22 mouse cellular contexts compared by ENCODE assay signal in the genomic region with DNA sequence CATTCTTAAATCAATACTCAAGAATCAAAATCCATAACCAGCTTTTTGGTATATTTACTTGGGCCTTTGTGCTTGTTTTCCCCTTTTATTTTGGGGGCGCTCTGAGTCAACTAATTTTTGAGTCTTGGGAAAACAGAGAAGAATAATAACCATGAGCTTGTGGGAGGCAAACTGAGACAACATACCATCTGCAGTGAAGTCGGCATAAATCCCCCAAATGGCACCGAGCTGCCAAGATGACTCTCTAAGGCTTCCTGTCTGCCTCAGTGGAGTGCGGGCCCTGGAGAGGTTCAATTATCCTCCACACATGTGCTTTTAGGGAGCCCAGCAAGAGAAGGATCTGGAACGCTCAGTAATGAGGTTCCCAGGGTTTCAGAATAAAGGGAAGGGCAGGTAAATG.
"Had no signal": no experiment of that assay in that cellular context is flagged by ENCODE, and none has a peak within 500 bp of the region (broad histone marks: within the 10 kb centered on the region; RNA-seq: fewer than 3 reads in every experiment).

No protein-coding gene starts in this region.

- H3K36me3 ChIP-seq: limb, embryonic 12.5 days; limb, embryonic 15.5 days; midbrain, embryonic 12.5 days; midbrain, embryonic 15.5 days; neural tube, embryonic 12.5 days; neural tube, embryonic 15.5 days; stomach, embryonic 15.5 days had no signal

- H3K9me3 ChIP-seq: limb, embryonic 12.5 days; limb, embryonic 15.5 days; midbrain, embryonic 12.5 days; midbrain, embryonic 15.5 days; neural tube, embryonic 12.5 days; neural tube, embryonic 15.5 days; stomach, embryonic 15.5 days had no signal

- H3K27me3 ChIP-seq: limb, embryonic 12.5 days; midbrain, embryonic 12.5 days; midbrain, embryonic 15.5 days; neural tube, embryonic 12.5 days had no signal

- DNase-seq: kidney, adult 18-20 months; kidney, adult 9 months; kidney, postnatal 14 days; left cerebral cortex, postnatal 4 days; liver, postnatal 0 days; right cerebral cortex, adult 18-20 months; right cerebral cortex, postnatal 14 days; right cerebral cortex, postnatal 4 days; thymus, adult 18-20 months; thymus, postnatal 36 days had no signal

- H3K27ac ChIP-seq: limb, embryonic 12.5 days; limb, embryonic 15.5 days; liver, embryonic 14.5 days; macrophage; midbrain, embryonic 12.5 days; midbrain, embryonic 15.5 days; neural tube, embryonic 12.5 days; neural tube, embryonic 15.5 days; stomach, embryonic 15.5 days had no signal

- H3K4me3 ChIP-seq: limb, embryonic 12.5 days; limb, embryonic 15.5 days; midbrain, embryonic 12.5 days; midbrain, embryonic 15.5 days; neural tube, embryonic 12.5 days; neural tube, embryonic 15.5 days; stomach, embryonic 15.5 days had no signal

- ATAC-seq: liver, postnatal 0 days; lung, postnatal 0 days; midbrain, embryonic 15.5 days had no signal

- H3K4me1 ChIP-seq: limb, embryonic 15.5 days; midbrain, embryonic 12.5 days; midbrain, embryonic 15.5 days; stomach, embryonic 15.5 days had no signal

- H3K9ac ChIP-seq: limb, embryonic 12.5 days; limb, embryonic 15.5 days; liver, embryonic 14.5 days; liver, postnatal 0 days; lung, embryonic 14.5 days; midbrain, embryonic 12.5 days; midbrain, embryonic 15.5 days; neural tube, embryonic 12.5 days; neural tube, embryonic 15.5 days; stomach, embryonic 15.5 days had no signal

- H3K4me2 ChIP-seq: limb, embryonic 12.5 days; limb, embryonic 15.5 days; liver, embryonic 11.5 days; lung, embryonic 14.5 days; midbrain, embryonic 12.5 days; midbrain, embryonic 15.5 days; neural tube, embryonic 12.5 days; neural tube, embryonic 15.5 days; stomach, embryonic 15.5 days had no signal
